Mouse (Mus musculus): ENCODE measurements around the gene Grhl1.

Grhl1 gene

DNA sequence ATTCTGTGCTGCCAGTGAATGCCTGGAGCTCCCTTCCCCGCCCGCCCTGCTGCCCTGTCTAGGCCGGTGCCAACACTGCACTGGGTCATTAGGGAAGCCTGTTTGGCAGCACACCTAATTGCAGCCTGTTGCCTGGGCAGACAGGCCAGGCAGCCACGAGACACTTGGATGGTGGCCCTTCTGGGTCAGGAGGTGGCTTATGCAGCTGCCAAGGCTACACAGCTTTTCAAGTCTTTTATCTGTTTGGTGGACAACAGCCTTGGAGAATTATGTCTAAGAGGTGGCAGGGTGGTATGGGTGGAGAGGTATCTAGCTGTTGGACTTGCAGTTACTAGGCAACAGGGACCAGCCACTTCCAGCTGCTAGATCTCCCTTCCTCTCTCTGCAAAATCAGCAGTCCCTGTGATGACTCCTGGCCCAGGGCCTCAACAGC lies 70.3 kb downstream of the Grhl1 start:
- in situ Hi-C loops (cut with MboI, MseI), result no loop called here

- in situ Hi-C loops (cut with MboI, MseI), result no loop called here
Measured at GRCm38 (mm10) chr12:24644125-24644571, 72.1 kb downstream of the Grhl1 start.

- in situ Hi-C loops (cut with MboI, MseI), result no loop called here
Measured at GRCm38 (mm10) chr12:24645901-24646300, 73.8 kb downstream of the Grhl1 start.

DNA sequence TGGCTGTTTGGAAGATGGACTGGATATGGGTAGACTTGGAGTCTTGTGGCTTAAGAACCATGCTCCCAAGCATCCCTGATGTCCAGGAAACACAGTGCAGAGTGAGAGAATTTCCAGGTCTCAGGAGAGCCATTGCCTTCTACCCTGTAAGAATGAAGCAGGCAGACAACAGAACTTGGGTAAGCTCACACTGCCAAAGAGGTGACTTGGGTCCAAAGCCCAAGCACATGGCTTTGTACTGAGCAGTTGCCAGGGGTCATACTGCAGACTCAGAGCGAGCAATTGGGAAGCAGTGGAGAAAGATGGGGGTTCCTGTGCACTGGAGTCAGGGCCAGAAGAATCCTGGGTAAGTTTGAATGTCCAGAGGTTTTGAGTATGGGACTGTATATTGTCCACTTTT lies 76.0 kb downstream of the Grhl1 start:
- in situ Hi-C loops (cut with MboI, MseI), result no loop called here

DNA sequence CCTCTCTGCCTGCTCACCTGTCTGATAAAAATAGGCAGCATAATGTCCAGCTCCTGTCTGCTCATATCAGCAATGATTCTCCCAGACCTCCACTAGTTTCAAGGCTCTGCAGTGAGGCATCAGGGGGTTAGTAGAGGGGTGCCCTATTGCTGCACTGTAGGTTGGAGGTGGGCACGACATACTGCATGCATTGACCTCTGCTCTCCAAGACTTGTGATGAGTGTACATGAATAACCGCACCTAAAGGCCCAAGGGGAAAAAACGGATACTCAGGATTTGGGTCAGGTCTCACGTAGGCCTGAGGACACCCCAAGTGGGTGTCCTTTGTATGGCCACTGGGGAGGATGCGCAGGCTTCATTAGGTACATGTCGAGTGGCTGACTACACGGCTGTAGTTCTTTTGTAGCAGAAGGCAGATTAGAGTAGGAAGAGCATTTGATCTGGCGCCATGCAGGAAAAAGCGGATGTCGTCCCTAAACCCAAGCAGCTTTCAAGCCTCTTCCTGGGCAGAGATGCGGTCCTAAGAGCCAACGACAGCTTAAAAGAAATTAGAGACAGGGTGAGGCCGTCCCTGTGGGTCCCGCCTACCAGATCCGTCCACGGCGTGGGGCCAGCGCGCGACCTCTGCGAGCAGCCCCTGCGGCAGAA lies 78.5 kb downstream of the Grhl1 start:
- in situ Hi-C loops (cut with MboI, MseI), result no loop called here

- in situ Hi-C loops (cut with MboI, MseI), result no loop called here
Measured at GRCm38 (mm10) chr12:24651063-24651557, 79.0 kb downstream of the Grhl1 start, which contains the start of gene Klf11. Gene Klf11, plus strand, starts transcription at chr12:24651274.

- in situ Hi-C loops (cut with MboI, MseI), result no loop called here
Measured at GRCm38 (mm10) chr12:24651642-24652342, 79.7 kb downstream of the Grhl1 start.

- in situ Hi-C loops (cut with MboI, MseI), result no loop called here
Measured at GRCm38 (mm10) chr12:24654065-24654862, 82.2 kb downstream of the Grhl1 start.

DNA sequence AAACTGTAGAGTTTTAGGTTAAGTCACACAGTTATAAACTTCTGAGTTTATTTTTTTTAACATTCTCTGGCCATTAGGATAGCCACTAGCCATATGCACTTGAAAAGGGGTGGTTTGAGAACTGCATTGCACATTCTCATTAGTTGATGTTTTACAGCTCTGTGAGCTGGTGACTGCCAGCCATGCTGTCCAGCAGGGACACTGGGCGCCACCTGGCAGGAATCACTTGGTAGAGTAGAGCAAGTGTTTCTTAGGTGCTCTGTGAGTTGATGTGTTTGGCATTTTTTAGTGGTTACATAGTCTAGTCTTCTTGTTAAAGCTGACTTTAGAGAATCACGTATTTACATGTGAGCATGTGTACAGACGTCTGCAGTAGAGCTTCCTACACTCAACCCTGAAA lies 84.4 kb downstream of the Grhl1 start:
- in situ Hi-C loops (cut with MboI, MseI), result loop anchor here (5.0 kb wide), 1 partner anchor 46 kb away; no protein-coding TSS in a partner anchor

DNA sequence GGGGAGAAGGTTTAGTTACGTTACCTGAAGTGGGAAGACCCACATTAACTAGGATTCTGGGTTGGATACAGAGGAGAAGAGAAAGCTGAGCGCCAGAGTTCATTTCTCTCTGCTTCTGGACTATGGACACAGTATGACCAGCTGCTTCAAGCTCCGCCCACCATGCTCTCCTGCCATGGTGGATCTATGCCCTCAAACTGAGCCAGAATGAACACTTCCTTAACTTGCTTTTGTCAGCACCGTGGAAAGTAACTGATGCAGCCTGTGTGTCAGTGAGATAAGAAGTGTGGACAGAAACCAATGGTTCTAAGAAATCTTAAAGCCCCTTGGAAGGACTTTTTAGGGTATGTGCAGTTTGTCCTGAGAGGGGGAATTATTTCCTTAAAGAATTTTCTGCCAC lies 86.9 kb downstream of the Grhl1 start:
- in situ Hi-C loops (cut with MboI, MseI), result loop anchor here (5.0 kb wide), 1 partner anchor 43 kb away; no protein-coding TSS in a partner anchor

DNA sequence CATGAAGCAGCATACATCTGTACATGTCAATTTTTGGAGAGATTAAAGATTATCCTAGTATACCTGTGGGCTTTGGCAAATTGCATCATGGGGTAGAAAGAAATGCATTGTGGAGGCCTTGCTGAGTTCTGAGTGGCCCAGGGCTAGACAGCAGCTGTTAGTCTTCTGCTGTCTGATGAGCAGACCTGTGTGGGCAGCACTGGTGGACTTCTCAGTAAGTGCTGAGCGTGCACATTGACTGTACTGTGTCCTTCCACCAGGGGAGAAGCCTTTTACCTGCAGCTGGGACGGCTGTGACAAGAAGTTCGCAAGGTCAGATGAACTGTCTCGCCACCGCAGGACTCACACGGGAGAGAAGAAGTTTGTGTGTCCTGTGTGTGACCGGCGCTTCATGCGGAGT lies 87.8 kb downstream of the Grhl1 start:
- in situ Hi-C loops (cut with MboI, MseI), result loop anchor here (5.0 kb wide), 1 partner anchor 42 kb away; no protein-coding TSS in a partner anchor

DNA sequence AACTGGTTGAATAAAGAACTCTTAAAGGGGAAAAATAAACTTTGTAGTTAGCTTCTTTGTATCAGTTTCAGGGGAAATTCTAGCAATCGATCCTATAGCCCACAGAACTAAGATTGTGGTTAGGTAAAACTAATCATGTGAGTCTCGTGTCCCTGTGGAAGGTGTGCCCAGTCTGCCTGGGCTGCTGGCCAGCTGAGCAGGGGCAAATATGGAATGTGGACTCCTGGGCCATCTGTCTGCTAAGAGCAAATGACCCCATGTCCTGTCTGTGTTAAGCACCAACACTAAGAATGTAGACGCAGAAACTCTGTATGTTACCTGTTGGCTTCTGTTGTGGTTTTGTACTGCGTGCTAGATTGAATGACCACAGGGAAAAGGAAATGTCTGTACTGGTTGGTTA lies 89.0 kb downstream of the Grhl1 start:
- in situ Hi-C loops (cut with MboI, MseI), result no loop called here

GRCm38 (mm10) chr12:24662131-24662530 lies 90.0 kb downstream of the Grhl1 start:
- in situ Hi-C loops (cut with MboI, MseI), result no loop called here
